Mouse (Mus musculus) stomach, postnatal 0 days (tissue): ENCODE measurements around the gene Olfr728.

Source experiments
- CTCF ChIP-seq: IDR thresholded peaks from 2 replicates; pipeline ENCODE4 v1.5.1; 2016; ENCODE audit warnings: antibody characterized with exemption, low read depth, mild to moderate bottlenecking, moderate library complexity
- EP300 ChIP-seq: optimal IDR thresholded peaks from 2 replicates; pipeline ENCODE3; 2016; ENCODE audit warnings: antibody characterized with exemption

- TF ChIP-seq CTCF (no peak), EP300 (no peak)
Measured at GRCm38 (mm10) chr14:50188098-50188497, 45.6 kb upstream of the Olfr728 start, which contains the start of gene Olfr730.
